Mouse (Mus musculus) hindbrain, embryonic 12.5 days (tissue): ENCODE measurements around the gene Nbl1. TPM values are rescaled to one million over a fixed set of nuclear protein-coding genes. Genes with fewer than 3 reads are reported as not detected.

ENCODE experiments used
- ATAC-seq: fragments of 200-750 bp; cut with Nextera tagmentation; 2 replicates; pipeline ENCODE4 v1.8.0; 2017; ENCODE audit warnings: moderate TSS enrichment; ENCODE audit not compliant: low FRiP score
- H3K27ac ChIP-seq: fragments of 300-500 bp; sonication (generic); 2 replicates; pipeline ENCODE4 v1.5.1; 2016; ENCODE audit warnings: mild to moderate bottlenecking
- H3K27me3 ChIP-seq: fragments of 300-500 bp; sonication (generic); 2 replicates; pipeline ENCODE4 v1.6.1; 2016; ENCODE audit warnings: mild to moderate bottlenecking
- H3K36me3 ChIP-seq: fragments of 300-500 bp; sonication (generic); 2 replicates; pipeline ENCODE4 v1.6.1; 2016; ENCODE audit warnings: mild to moderate bottlenecking
- H3K4me1 ChIP-seq: fragments of 300-500 bp; sonication (generic); 2 replicates; pipeline ENCODE4 v1.6.1; 2016
- H3K4me2 ChIP-seq: fragments of 300-500 bp; sonication (generic); replicated peaks from 2 replicates; pipeline ENCODE4 v1.6.1; 2016; ENCODE audit warnings: mild to moderate bottlenecking
- H3K4me3 ChIP-seq: fragments of 300-500 bp; sonication (generic); 2 replicates; pipeline ENCODE4 v1.5.1; 2016; ENCODE audit warnings: mild to moderate bottlenecking
- H3K9ac ChIP-seq: fragments of 300-500 bp; sonication (generic); 2 replicates; pipeline ENCODE4 v1.6.1; 2016; ENCODE audit warnings: mild to moderate bottlenecking, moderate library complexity
- H3K9me3 ChIP-seq: fragments of 300-500 bp; sonication (generic); replicated peaks from 2 replicates; pipeline ENCODE4 v1.6.1; 2016; ENCODE audit warnings: mild to moderate bottlenecking
- WGBS: fragments of 180-500 bp; shearing (Covaris S2); methylation state at CpG from one replicate; pipeline ENCODE4 v1.1.7; 2016; 5-methylcytosine and 5-hydroxymethylcytosine counted together
- polyA plus RNA-seq: library from polyadenylated mRNA; unstranded; fragments of >200 nt; fragmentation: Nextera tagmentation; extraction: Ambion mirVana; gene quantifications from 2 replicates; pipeline ENCODE4 v1.2.1, GENCODE M21; 2016

Nbl1 gene
- polyA plus RNA-seq, 1 experiment from 2014 or later = 56.1 TPM

DNA sequence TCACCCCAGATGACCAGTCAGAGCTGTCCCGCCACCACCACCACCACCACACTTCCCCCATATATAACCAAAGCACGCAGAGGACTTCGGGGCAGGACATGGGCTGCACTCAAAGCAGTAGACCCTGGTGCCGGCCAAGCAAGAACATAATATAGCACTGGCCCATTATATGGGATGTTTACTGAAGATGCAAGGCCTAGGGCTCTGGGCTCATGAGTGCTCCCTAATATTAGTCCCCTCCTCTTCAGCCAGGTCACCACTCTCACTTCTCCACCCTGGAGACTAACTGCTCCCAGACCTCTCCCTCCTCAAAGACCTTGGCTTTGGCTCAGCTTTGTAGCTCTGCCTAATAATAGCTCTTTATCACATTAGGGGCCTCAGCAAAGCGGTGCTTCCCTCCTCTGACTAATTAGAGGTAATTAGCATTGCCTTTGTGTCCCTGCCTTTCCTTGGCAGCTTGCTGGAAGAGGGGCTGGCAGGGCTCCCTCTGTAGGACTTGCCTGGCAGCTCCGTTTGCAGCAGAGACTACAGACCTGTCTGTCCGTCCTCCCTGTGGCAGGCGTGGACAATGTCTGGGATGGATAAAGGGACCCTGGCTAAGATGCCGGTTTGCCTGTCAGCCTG lies 38.4 kb downstream of the Nbl1 start:
- WGBS = 46% methylated on average over 9 of the region's 9 CpGs
- no peak overlapping the region for H3K9ac ChIP-seq
- H3K36me3 ChIP-seq = no peaks in the 10 kb centered on the region
- no peak overlapping the region for H3K4me3 ChIP-seq
- peaks cover 8% of the 10 kb centered on the region; the same call in 1 of the 2 replicates for H3K27me3 ChIP-seq
- peaks cover 21% of the 10 kb centered on the region for H3K4me1 ChIP-seq
- peak; percentile 51 for ATAC-seq
- no peaks in the 10 kb centered on the region for H3K9me3 ChIP-seq
- H3K27ac ChIP-seq = peak overlapping the region; percentile 24; the same call in 1 of the 2 replicates
- no peak overlapping the region for H3K4me2 ChIP-seq

GRCm38 (mm10) chr4:139053391-139053790 lies 39.4 kb downstream of the Nbl1 start:
- Histone ChIP-seq H3K36me3 (no peaks in the 10 kb centered on the region), H3K9me3 (no peaks in the 10 kb centered on the region), H3K4me3 (no peak overlapping the region), H3K9ac (no peak overlapping the region), H3K4me1 (peaks cover 21% of the 10 kb centered on the region), H3K27ac (no peak overlapping the region), H3K4me2 (no peak overlapping the region), H3K27me3 (peaks cover 8% of the 10 kb centered on the region; the same call in 1 of the 2 replicates)
- ATAC-seq = no peak
- 24% methylated on average over 5 of the region's 5 CpGs for WGBS

GRCm38 (mm10) chr4:139052796-139053195 lies 40.0 kb downstream of the Nbl1 start:
- Histone ChIP-seq H3K9me3 (no peaks in the 10 kb centered on the region), H3K9ac (no peak overlapping the region), H3K4me1 (peaks cover 21% of the 10 kb centered on the region), H3K4me3 (no peak overlapping the region), H3K27me3 (0 out of 2 replicates have a peak, but pooled peaks cover 8% of the 10 kb centered on the region), H3K36me3 (no peaks in the 10 kb centered on the region), H3K27ac (no peak overlapping the region), H3K4me2 (no peak overlapping the region)
- 79% methylated on average over 7 of the region's 7 CpGs for WGBS
- ATAC-seq = no peak

- H3K36me3 ChIP-seq = no peaks in the 10 kb centered on the region
- no peak overlapping the region for H3K27ac ChIP-seq
- WGBS = 70% methylated on average over 6 of the region's 6 CpGs
- ATAC-seq = no peak
- no peak overlapping the region for H3K4me2 ChIP-seq
- no peak overlapping the region for H3K9ac ChIP-seq
- 0 out of 2 replicates have a peak, but pooled peaks cover 7% of the 10 kb centered on the region for H3K27me3 ChIP-seq
- 0 out of 2 replicates have a peak, but pooled peaks cover 2% of the 10 kb centered on the region for H3K9me3 ChIP-seq
- peaks cover 8% of the 10 kb centered on the region for H3K4me1 ChIP-seq
- H3K4me3 ChIP-seq = no peak overlapping the region
Measured at GRCm38 (mm10) chr4:139048518-139048917, 44.3 kb downstream of the Nbl1 start.

- Histone ChIP-seq H3K27ac (no peak overlapping the region), H3K4me2 (no peak overlapping the region), H3K36me3 (no peaks in the 10 kb centered on the region), H3K4me3 (no peak overlapping the region), H3K4me1 (peaks cover 3% of the 10 kb centered on the region; the same call in 1 of the 2 replicates), H3K9me3 (0 out of 2 replicates have a peak, but pooled peaks cover 2% of the 10 kb centered on the region), H3K27me3 (peaks cover under 1% of the 10 kb centered on the region; the same call in 1 of the 2 replicates), H3K9ac (no peak overlapping the region)
- 80% methylated on average over 5 of the region's 5 CpGs for WGBS
- no peak for ATAC-seq
Measured at GRCm38 (mm10) chr4:139046354-139046753, 46.4 kb downstream of the Nbl1 start.

GRCm38 (mm10) chr4:139044566-139044965 lies 48.2 kb downstream of the Nbl1 start:
- 94% methylated on average over 5 of the region's 5 CpGs for WGBS
- ATAC-seq = no peak

GRCm38 (mm10) chr4:139043600-139043999 lies 49.2 kb downstream of the Nbl1 start:
- WGBS = 92% methylated on average over 2 of the region's 2 CpGs
- peaks cover 21% of the 10 kb centered on the region for H3K4me1 ChIP-seq
- H3K4me3 ChIP-seq = no peak overlapping the region
- H3K36me3 ChIP-seq = no peaks in the 10 kb centered on the region
- no peak overlapping the region for H3K4me2 ChIP-seq
- H3K9me3 ChIP-seq = 0 out of 2 replicates have a peak, but pooled peaks cover 2% of the 10 kb centered on the region
- H3K27ac ChIP-seq = no peak overlapping the region
- no peak for ATAC-seq
- H3K9ac ChIP-seq = no peak overlapping the region
- peaks cover 3% of the 10 kb centered on the region for H3K27me3 ChIP-seq

More at GRCm38 (mm10) chr4:139044566-139044965, 48.2 kb downstream of the Nbl1 start:
- Histone ChIP-seq H3K4me2 (no peak overlapping the region), H3K9me3 (0 out of 2 replicates have a peak, but pooled peaks cover 2% of the 10 kb centered on the region), H3K4me1 (peaks cover 16% of the 10 kb centered on the region), H3K4me3 (no peak overlapping the region), H3K27me3 (peaks cover 3% of the 10 kb centered on the region), H3K36me3 (no peaks in the 10 kb centered on the region), H3K9ac (no peak overlapping the region), H3K27ac (no peak overlapping the region)

DNA sequence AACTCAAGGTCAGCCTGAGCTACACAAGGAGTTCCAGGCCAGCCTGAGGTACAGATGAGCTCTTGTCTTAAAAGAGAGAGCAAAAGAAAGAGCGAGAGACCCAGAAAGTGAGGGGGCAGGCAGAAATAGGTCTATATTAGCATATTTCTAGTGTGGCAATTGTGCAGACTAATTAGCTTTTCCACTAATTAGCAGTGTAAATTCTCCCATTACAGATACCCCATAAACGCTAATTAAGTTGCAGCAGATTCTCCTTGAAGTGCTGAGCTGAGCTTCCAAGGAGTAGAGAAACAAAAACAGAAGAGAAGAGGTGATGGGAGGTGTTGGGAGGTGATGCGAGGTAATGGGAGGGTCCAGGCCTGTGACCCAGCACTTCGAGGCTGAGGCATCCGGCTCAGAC lies 50.2 kb downstream of the Nbl1 start:
- H3K4me1 ChIP-seq = peaks cover 30% of the 10 kb centered on the region
- no peak overlapping the region for H3K27ac ChIP-seq
- peaks cover 3% of the 10 kb centered on the region for H3K27me3 ChIP-seq
- WGBS = 77% methylated on average over 5 of the region's 5 CpGs
- ATAC-seq = no peak
- 0 out of 2 replicates have a peak, but pooled peaks cover 2% of the 10 kb centered on the region for H3K9me3 ChIP-seq
- H3K9ac ChIP-seq = no peak overlapping the region
- H3K36me3 ChIP-seq = no peaks in the 10 kb centered on the region
- H3K4me2 ChIP-seq = no peak overlapping the region
- H3K4me3 ChIP-seq = no peak overlapping the region

DNA sequence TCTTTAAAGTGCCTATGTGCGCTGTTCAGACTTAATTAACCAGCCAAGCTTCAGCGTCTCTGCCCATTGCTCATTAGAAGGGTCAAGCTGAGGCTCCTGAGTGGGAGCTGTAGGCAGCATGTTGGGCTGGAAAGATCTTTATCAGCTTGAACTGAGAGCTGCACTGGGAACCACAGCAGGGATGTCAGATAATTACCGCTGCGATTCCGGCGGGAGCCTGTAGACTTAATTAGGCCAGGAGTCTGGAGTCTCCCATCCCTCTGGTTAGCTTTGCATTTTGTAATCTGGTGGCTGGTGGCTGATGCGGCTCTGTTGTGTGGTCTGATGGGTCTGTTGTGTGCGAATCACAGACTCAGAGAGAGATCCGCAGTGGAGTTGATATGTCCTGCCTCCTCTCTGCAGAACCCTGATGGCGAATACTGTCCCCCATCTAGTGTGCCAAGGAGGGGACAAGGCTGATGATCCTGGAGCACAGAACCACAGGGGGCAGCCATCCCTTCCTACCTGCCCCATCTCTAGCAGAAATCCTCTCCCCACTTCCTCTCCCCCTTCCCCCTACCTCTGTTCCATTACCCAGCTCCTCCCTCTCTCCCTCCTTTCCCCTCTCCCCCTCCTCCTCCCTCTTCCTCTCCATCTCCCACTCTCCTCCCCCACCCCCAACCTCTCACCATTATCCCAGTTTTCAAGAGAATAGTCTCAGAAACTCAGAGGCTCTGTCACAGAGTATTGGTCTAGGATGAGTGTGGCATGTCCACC lies 52.5 kb downstream of the Nbl1 start:
- WGBS = 7% methylated on average over 10 of the region's 10 CpGs
- Histone ChIP-seq H3K4me2 (peak overlapping the region; percentile 4; the same call in 1 of the 2 replicates), H3K4me1 (peaks cover 30% of the 10 kb centered on the region), H3K9me3 (0 out of 2 replicates have a peak, but pooled peaks cover 2% of the 10 kb centered on the region), H3K9ac (peak overlapping the region; percentile 27; the same call in 1 of the 2 replicates), H3K27ac (peak overlapping the region; percentile 80), H3K27me3 (peaks cover 3% of the 10 kb centered on the region), H3K4me3 (no peak overlapping the region), H3K36me3 (no peaks in the 10 kb centered on the region)
- peak; percentile 63 for ATAC-seq

- Histone ChIP-seq H3K9me3 (no peaks in the 10 kb centered on the region), H3K4me3 (no peak overlapping the region), H3K27me3 (peaks cover 3% of the 10 kb centered on the region), H3K4me2 (no peak overlapping the region), H3K4me1 (peaks cover 30% of the 10 kb centered on the region), H3K27ac (peak overlapping the region; percentile 25; the same call in 1 of the 2 replicates), H3K9ac (0 out of 2 replicates have a peak overlapping the region, but pooled peaks have one; percentile 27), H3K36me3 (no peaks in the 10 kb centered on the region)
- no peak for ATAC-seq
- WGBS = 54% methylated on average over 17 of the region's 17 CpGs
Measured at GRCm38 (mm10) chr4:139037795-139038607, 54.8 kb downstream of the Nbl1 start.

DNA sequence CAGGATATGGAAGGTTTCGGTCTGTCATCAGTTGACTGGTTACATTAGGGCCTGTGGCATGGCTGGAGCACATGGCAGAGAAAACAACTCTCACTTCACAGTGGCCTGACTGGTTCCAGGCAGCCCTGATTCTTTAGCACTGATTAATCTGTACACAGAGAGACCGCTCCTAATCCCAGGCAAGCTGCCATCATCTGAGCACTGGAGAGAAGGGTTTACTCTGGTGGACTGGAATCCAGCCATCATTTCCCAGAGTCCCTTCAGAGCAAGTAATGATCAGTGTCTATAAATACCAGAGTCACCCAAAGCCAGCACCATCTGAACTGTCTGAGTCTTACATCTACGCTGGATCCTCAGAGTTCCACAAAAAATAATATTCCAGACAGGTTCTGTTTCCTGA lies 57.0 kb downstream of the Nbl1 start:
- Histone ChIP-seq H3K27ac (no peak overlapping the region), H3K36me3 (no peaks in the 10 kb centered on the region), H3K9ac (no peak overlapping the region), H3K4me1 (peaks cover 29% of the 10 kb centered on the region), H3K4me3 (no peak overlapping the region), H3K27me3 (no peaks in the 10 kb centered on the region; the same call in 1 of the 2 replicates), H3K4me2 (no peak overlapping the region), H3K9me3 (no peaks in the 10 kb centered on the region)
- ATAC-seq = no peak
- 96% methylated on average over 3 of the region's 3 CpGs for WGBS

- no peak overlapping the region for H3K4me2 ChIP-seq
- H3K36me3 ChIP-seq = no peaks in the 10 kb centered on the region
- no peaks in the 10 kb centered on the region; the same call in 1 of the 2 replicates for H3K27me3 ChIP-seq
- H3K4me1 ChIP-seq = peaks cover 20% of the 10 kb centered on the region
- no peaks in the 10 kb centered on the region for H3K9me3 ChIP-seq
- WGBS = 93% methylated on average over 3 of the region's 3 CpGs
- no peak overlapping the region for H3K9ac ChIP-seq
- no peak for ATAC-seq
- H3K4me3 ChIP-seq = no peak overlapping the region
- H3K27ac ChIP-seq = no peak overlapping the region
Measured at GRCm38 (mm10) chr4:139034942-139035341, 57.9 kb downstream of the Nbl1 start.
